Comparison of ENCODE assay signal across 8 mouse cellular contexts in the genomic region with DNA sequence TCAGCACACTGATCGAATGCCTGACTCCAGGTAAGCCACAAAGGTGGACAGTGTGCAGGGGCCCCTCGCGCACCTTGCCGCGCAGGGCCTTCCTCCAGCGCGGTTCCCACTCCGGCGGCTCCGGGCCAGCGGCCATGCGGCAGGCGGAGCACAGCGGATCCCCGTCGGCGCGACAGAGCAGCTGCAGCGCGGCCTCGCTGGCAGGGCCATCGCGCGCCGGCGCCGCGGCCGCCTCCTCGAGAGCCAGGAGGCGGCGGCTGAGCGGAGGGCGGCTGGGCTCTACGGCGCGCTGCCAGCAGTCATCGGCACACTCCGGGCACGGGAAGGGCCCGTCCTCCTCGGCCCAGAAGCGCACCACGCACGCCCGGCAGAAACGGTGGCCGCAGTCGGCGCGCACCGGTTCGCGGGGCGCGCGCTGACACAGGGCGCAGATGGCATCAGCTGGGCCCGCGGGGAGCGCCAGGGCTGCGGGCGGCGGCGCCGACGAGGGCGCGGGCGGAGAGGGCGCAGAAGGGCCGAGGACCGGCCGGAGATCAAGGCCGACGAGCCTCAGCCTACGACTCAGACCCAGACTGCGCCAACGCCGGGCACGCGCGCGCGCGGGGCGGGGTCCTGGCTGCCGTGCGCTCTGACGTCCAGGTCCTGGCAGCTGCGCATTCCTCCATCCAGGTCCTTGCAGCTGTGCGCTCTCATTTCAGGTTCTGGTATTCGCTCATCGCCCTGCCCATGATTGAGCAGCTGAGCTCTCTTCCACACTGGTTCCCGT. TPM values are rescaled to one million over a fixed set of nuclear protein-coding genes. Genes with fewer than 3 reads are reported as not detected.
DNase-seq lines count a peak whose midpoint lies in the region; ATAC-seq lines count a peak whose summit lies in the region.

Rnf187 (minus strand) TSS at position 595 of the 766 bp plus-strand sequence.

- peak; percentile 93 for DNase-seq in adipocyte (ENCODE audit: low spot score)
- peak; percentile 97 for DNase-seq in embryo, embryonic 10 days (ENCODE audit: low spot score)
- DNase-seq in gastrocnemius, postnatal 14 days, result peak; percentile 89
- peak; percentile 94 for DNase-seq in intestine, embryonic 14.5 days (ENCODE audit: low spot score)
- peak; percentile 91 to 94 for DNase-seq in left cerebral cortex, postnatal 14 days (ENCODE audit: low spot score in 2 of 2)
- DNase-seq in mesoderm, embryonic 11.5 days (ENCODE audit: low read depth, low spot score), result peak; percentile 94
- DNase-seq in right cerebral cortex, postnatal 36 days (ENCODE audit: low spot score in 2 of 2), result peak; percentile 87 to 90
- DNase-seq in yolk sac, embryonic 10.5 days (ENCODE audit: low spot score), result peak; percentile 90

- peak within 1 kb of the TSS; percentile 95 for H3K4me3 ChIP-seq in intestine, embryonic 14.5 days (ENCODE audit: low read depth, low read length)

- peaks cover 18% of the 10 kb centered on the region for H3K4me1 ChIP-seq in intestine, embryonic 14.5 days (replicated peaks; ENCODE audit: control insufficient read depth, insufficient read depth, low read length)

- under 1% methylated on average over 88 of the region's 95 CpGs for WGBS in intestine, embryonic 14.5 days

- peaks cover 33% of the 10 kb centered on the region for H3K36me3 ChIP-seq in intestine, embryonic 14.5 days (ENCODE audit: control insufficient read depth, insufficient read depth, low read length)

- no peaks in the 10 kb centered on the region for H3K27me3 ChIP-seq in intestine, embryonic 14.5 days (replicated peaks; ENCODE audit: control insufficient read depth, insufficient read depth, low read length)

- peak; percentile 98 for ATAC-seq in intestine, embryonic 14.5 days (replicated peaks; ENCODE audit: low FRiP score, low TSS enrichment, low read depth)

- peak within 1 kb of the TSS; percentile 96 for H3K9ac ChIP-seq in intestine, embryonic 14.5 days (ENCODE audit: low read length)

- H3K27ac ChIP-seq in intestine, embryonic 14.5 days (ENCODE audit: low read depth), result peak within 1 kb of the TSS; percentile 89

- intact Hi-C loops in gastrocnemius, postnatal 14 days (cut with DNase I; ENCODE audit: low total_unique reads), result no loop called here
- intact Hi-C loops in left cerebral cortex, postnatal 14 days (cut with DNase I), result no loop called here

- peak within 1 kb of the TSS; percentile 88 for H3K4me2 ChIP-seq in intestine, embryonic 14.5 days (ENCODE audit: low read length)

- H3K9me3 ChIP-seq in intestine, embryonic 14.5 days (ENCODE audit: control insufficient read depth, low read length), result no peaks in the 10 kb centered on the region

RNA-seq across cellular contexts. Expression of gene Rnf187, which starts in this region (rescaled TPM):
- 100 to 1,000 TPM; 126 to 139 TPM for total RNA-seq in gastrocnemius, postnatal 14 days (2021)
- polyA plus RNA-seq in intestine, embryonic 14.5 days (2014; fragmentation: Nextera tagmentation; extraction: Ambion mirVana), result 240 and 258 TPM in 2 replicates
- total RNA-seq in left cerebral cortex, postnatal 14 days (2021), result 100 to 1,000 TPM; 493 to 512 TPM

Comparison
In these comparisons a context has a peak if more than half of its experiments do, and no peak if none do; other contexts are left out.
1. Peak in every context shown above with its lines: DNase-seq, ATAC-seq, H3K4me3 ChIP-seq and H3K27ac ChIP-seq.